Mouse (Mus musculus) embryonic facial prominence, embryonic 10.5 days (tissue): Measurements from ENCODE around the gene Arhgef28. TPM values are rescaled to one million over a fixed set of nuclear protein-coding genes. Genes with fewer than 3 reads are reported as not detected.
A peak's percentile ranks its signal among the peaks of the same experiment; 100 is the strongest.
"Not testable (repeated sequence)": the region's sequence is repeated elsewhere in the genome, so short reads cannot be mapped to it uniquely, and the experiment has no call there.

Experiments
- DNase-seq: peaks from one replicate; pipeline ENCODE4 v3.0.0-alpha.2; 2017; ENCODE audit warnings: low spot score
- H3K27ac ChIP-seq: fragments of 300-500 bp; sonication (generic); replicated peaks from 2 replicates; pipeline ENCODE4 v1.5.1; 2016; ENCODE audit warnings: mild to moderate bottlenecking
- H3K27me3 ChIP-seq: fragments of 300-500 bp; sonication (generic); replicated peaks from 2 replicates; pipeline ENCODE4 v1.6.1; 2016; ENCODE audit warnings: low read depth, mild to moderate bottlenecking; ENCODE audit not compliant: poor library complexity, severe bottlenecking
- H3K36me3 ChIP-seq: fragments of 300-500 bp; sonication (generic); replicated peaks from 2 replicates; pipeline ENCODE4 v1.6.1; 2016; ENCODE audit warnings: mild to moderate bottlenecking, moderate library complexity
- H3K4me1 ChIP-seq: fragments of 300-500 bp; sonication (generic); 2 replicates; pipeline ENCODE4 v1.6.1; 2016
- H3K4me3 ChIP-seq: fragments of 300-500 bp; sonication (generic); 2 replicates; pipeline ENCODE4 v1.5.1; 2016; ENCODE audit warnings: mild to moderate bottlenecking, moderate library complexity
- H3K9me3 ChIP-seq: fragments of 300-500 bp; sonication (generic); 2 replicates; pipeline ENCODE4 v1.6.1; 2016; ENCODE audit warnings: mild to moderate bottlenecking
- WGBS: fragments of 180-500 bp; shearing (Covaris S2); methylation state at CpG from one replicate; pipeline ENCODE4 v1.1.7; 2016; 5-methylcytosine and 5-hydroxymethylcytosine counted together
- polyA plus RNA-seq: library from polyadenylated mRNA; unstranded; fragments of >200 nt; fragmentation: Nextera tagmentation; extraction: Ambion mirVana; gene quantifications from 2 replicates; pipeline ENCODE4 v1.2.1, GENCODE M21; 2016

The Arhgef28 gene
- polyA plus RNA-seq, 1 experiment from 2014 or later = 9.6 TPM

DNA sequence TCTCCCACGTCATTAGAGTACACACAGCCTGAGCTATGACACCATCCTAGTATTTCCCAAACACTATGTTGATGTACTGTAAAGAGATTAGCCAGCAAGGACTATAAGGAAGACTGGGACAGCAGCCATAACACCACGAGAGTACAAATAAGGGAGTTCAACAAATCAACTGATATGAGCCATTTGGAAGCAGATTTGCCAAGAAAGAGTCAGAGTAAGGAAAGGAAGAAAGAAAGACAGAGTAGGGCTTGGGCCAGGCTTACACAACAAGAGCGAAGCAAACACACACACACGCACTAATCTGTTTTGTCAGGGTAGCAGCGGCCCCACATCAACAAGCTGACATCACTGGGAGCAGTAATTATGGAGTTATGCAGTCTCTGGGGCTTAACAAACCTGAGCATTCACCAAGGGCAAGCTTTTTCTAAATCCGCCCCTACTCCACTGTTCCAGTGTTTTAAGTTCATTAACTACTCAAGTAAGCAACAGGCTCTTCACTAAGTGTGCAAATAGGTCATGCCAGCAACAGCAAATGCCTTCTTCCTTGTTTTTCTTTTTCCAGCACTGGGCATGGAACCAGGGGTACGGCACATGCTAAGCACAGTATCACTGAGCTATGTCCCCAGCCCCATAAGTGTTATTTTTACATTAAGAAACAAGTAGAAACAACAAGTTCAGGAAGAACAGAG is 88.5 kb downstream of the Arhgef28 start:
- Histone ChIP-seq H3K4me3 (no peak overlapping the region), H3K9me3 (no peaks in the 10 kb centered on the region), H3K27ac (no peak overlapping the region), H3K4me1 (peaks cover 24% of the 10 kb centered on the region), H3K36me3 (no peaks in the 10 kb centered on the region), H3K27me3 (no peaks in the 10 kb centered on the region)
- WGBS = 68% methylated on average over 7 of the region's 7 CpGs
- DNase-seq = no peak

- Histone ChIP-seq H3K27me3 (no peaks in the 10 kb centered on the region), H3K9me3 (no peaks in the 10 kb centered on the region), H3K27ac (no peak overlapping the region), H3K4me3 (no peak overlapping the region), H3K4me1 (peaks cover 29% of the 10 kb centered on the region), H3K36me3 (no peaks in the 10 kb centered on the region)
- no peak for DNase-seq
- WGBS = 73% methylated on average over 6 of the region's 6 CpGs
Measured at GRCm38 (mm10) chr13:98115650-98116049, 90.6 kb downstream of the Arhgef28 start.

- Histone ChIP-seq H3K27me3 (no peaks in the 10 kb centered on the region), H3K27ac (no peak overlapping the region), H3K9me3 (no peaks in the 10 kb centered on the region), H3K4me3 (no peak overlapping the region), H3K4me1 (peaks cover 25% of the 10 kb centered on the region), H3K36me3 (no peaks in the 10 kb centered on the region)
- WGBS = 88% methylated on average over 4 of the region's 4 CpGs
- no peak for DNase-seq
Measured at GRCm38 (mm10) chr13:98115051-98115450, 91.2 kb downstream of the Arhgef28 start.

DNA sequence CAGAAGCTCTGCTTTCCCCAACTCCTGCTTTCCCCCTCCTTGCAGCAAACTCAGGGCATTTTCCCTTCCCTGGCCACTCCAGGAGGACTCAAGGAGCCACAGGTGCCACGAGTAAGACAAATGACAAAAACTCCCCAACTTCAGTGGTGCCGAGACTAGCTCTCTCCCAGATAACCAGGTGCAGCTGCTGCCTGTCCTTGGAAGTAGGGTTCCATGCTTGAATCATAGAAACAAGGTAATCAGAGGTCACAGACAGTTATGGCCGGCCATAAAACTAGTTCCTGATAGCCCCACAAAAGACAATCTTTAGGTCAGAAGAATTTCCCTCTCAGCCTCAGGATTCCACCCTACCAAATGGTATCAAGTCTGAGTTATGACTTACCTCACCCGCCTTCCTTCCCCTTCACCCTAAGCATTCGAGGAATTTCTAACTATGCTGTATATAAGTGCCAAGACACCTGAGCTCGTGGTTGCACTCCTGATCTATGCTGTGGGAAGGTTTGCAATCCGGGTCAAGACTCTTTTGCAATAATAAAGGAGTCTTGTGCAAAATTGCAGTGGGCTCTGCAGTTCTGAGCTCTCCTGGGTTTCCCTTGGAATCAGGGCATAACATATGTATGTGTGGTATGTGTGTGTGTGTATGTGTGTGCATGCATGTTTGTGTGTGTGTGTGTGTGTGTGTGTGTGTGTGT is 93.3 kb downstream of the Arhgef28 start:
- 71% methylated on average over 7 of the region's 7 CpGs for WGBS
- Histone ChIP-seq H3K27ac (no peak overlapping the region), H3K4me3 (no peak overlapping the region), H3K4me1 (peaks cover 20% of the 10 kb centered on the region), H3K36me3 (no peaks in the 10 kb centered on the region), H3K9me3 (no peaks in the 10 kb centered on the region), H3K27me3 (no peaks in the 10 kb centered on the region)
- no peak for DNase-seq

DNA sequence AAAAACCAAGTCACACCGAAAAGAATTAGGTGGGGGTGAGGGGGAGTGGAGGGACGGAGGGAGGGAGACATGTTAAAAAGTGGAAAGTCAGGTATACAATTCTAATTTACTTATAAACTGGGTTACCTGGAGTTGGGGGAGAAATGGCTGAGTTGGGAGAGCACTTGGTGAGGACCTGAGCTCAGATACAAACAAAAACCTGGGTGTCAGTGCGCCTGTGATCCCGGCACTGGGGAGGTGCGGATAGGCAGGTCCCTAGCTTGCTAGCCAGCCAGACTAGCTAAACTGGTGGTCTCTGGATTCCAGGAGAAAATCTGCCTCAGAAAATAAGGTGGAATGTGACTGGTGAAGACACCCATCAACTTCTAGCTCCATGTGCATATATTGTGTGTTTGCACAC is 94.7 kb downstream of the Arhgef28 start:
- WGBS = 72% methylated on average over 5 of the region's 5 CpGs
- no peak for DNase-seq
- H3K4me1 ChIP-seq = peaks cover 14% of the 10 kb centered on the region

DNA sequence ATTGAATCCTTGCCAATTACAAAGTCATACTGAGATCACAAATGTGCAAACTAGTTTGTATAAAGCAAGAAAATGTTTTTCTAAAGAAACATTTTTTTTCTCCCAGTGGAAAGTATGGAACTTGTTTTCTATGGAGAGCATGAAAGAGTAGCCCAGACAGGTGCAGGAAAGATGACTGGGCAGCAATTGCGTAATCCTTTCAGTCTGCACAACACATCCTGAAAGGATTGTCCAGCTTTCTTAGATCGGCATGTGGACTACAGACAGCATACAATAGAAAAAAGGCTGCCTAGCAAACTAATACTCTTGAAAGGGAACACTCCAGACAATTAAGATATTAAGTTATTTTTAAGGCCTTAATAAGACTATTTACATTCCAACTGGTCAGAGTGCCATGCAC is 95.2 kb downstream of the Arhgef28 start:
- H3K9me3 ChIP-seq = 0 out of 2 replicates have a peak, but pooled peaks cover 2% of the 10 kb centered on the region
- H3K4me3 ChIP-seq = no peak overlapping the region
- peaks cover 14% of the 10 kb centered on the region for H3K4me1 ChIP-seq
- no peak overlapping the region for H3K27ac ChIP-seq
- 67% methylated on average over 2 of the region's 2 CpGs for WGBS
- no peak for DNase-seq
- no peaks in the 10 kb centered on the region for H3K27me3 ChIP-seq
- no peaks in the 10 kb centered on the region for H3K36me3 ChIP-seq

More for the DNA sequence above, 94.7 kb downstream of the Arhgef28 start:
- H3K27me3 ChIP-seq = no peaks in the 10 kb centered on the region
- no peak overlapping the region for H3K27ac ChIP-seq
- H3K36me3 ChIP-seq = no peaks in the 10 kb centered on the region
- H3K4me3 ChIP-seq = no peak overlapping the region
- 0 out of 2 replicates have a peak, but pooled peaks cover under 1% of the 10 kb centered on the region for H3K9me3 ChIP-seq

- not testable (repeated sequence) for H3K9me3 ChIP-seq, DNase-seq, H3K27ac ChIP-seq, H3K36me3 ChIP-seq, H3K4me1 ChIP-seq, H3K27me3 ChIP-seq, H3K4me3 ChIP-seq
- WGBS = 94% methylated on average over 3 of the region's 3 CpGs
Measured at GRCm38 (mm10) chr13:98108481-98108880, 97.8 kb downstream of the Arhgef28 start.

GRCm38 (mm10) chr13:98107621-98108020 is 98.6 kb downstream of the Arhgef28 start:
- DNase-seq = no peak
- H3K27me3 ChIP-seq = no peaks in the 10 kb centered on the region
- H3K9me3 ChIP-seq = 0 out of 2 replicates have a peak, but pooled peaks cover 7% of the 10 kb centered on the region
- H3K36me3 ChIP-seq = no peaks in the 10 kb centered on the region
- 0 out of 2 replicates have a peak, but pooled peaks cover 6% of the 10 kb centered on the region for H3K4me1 ChIP-seq
- no peak overlapping the region for H3K27ac ChIP-seq
- H3K4me3 ChIP-seq = no peak overlapping the region
- WGBS = 86% methylated on average over 2 of the region's 2 CpGs

DNA sequence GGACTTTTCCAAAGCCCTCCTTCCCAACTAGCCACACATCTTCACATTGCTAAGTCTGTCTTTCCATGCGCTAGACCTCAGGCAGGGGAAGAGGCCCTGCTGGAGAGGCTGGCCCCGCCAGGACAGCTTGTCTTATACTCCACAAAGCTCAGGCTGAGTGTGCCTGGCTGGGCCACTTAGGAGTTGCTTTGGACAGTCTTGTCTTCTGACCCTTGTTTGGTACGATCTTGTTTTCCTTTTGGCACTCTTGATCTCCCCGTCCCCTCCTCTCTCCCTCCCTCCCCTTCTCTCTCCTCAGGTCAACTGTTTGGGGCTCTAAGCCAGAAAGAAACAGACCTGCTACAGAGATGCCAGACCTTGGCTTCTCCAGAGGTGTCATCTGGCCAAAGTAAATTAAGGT is 110.3 kb downstream of the Arhgef28 start:
- H3K27ac ChIP-seq = no peak overlapping the region
- H3K9me3 ChIP-seq = no peaks in the 10 kb centered on the region
- H3K4me3 ChIP-seq = no peak overlapping the region
- no peak for DNase-seq
- H3K36me3 ChIP-seq = no peaks in the 10 kb centered on the region
- 55% methylated on average over 4 of the region's 4 CpGs for WGBS
- H3K4me1 ChIP-seq = peaks cover 39% of the 10 kb centered on the region
- H3K27me3 ChIP-seq = no peaks in the 10 kb centered on the region

GRCm38 (mm10) chr13:98094332-98094731 is 111.9 kb downstream of the Arhgef28 start:
- 46% methylated on average over 3 of the region's 3 CpGs for WGBS
- H3K9me3 ChIP-seq = no peaks in the 10 kb centered on the region
- no peak overlapping the region for H3K4me3 ChIP-seq
- H3K4me1 ChIP-seq = peaks cover 39% of the 10 kb centered on the region
- H3K27ac ChIP-seq = peak overlapping the region; percentile 51; the same call in 1 of the 2 replicates
- no peaks in the 10 kb centered on the region for H3K36me3 ChIP-seq
- no peaks in the 10 kb centered on the region for H3K27me3 ChIP-seq
- peak; percentile 36 for DNase-seq

DNA sequence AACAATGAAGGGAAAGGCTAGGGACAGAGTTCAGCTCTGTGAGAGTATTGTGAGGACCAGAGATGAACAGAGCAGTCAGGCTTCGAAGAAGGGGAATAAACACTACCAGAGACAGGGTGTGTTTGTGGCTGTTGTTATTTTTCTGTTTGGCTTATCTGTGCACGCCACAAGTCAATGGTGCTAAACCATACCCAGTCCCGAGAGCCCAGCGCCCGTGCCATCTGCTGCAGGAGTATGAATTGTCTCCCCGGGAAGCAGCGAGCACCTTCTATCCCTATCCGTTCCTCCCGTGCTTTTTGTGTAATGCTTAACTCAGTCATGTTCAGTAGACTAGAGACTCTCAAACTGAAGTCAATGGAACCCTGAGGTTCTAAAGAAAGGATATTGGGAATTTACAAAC is 112.8 kb downstream of the Arhgef28 start:
- Histone ChIP-seq H3K9me3 (no peaks in the 10 kb centered on the region), H3K4me1 (peaks cover 39% of the 10 kb centered on the region), H3K27me3 (no peaks in the 10 kb centered on the region), H3K36me3 (no peaks in the 10 kb centered on the region), H3K4me3 (no peak overlapping the region), H3K27ac (peak overlapping the region; percentile 48)
- WGBS = 71% methylated on average over 9 of the region's 9 CpGs
- no peak for DNase-seq

DNA sequence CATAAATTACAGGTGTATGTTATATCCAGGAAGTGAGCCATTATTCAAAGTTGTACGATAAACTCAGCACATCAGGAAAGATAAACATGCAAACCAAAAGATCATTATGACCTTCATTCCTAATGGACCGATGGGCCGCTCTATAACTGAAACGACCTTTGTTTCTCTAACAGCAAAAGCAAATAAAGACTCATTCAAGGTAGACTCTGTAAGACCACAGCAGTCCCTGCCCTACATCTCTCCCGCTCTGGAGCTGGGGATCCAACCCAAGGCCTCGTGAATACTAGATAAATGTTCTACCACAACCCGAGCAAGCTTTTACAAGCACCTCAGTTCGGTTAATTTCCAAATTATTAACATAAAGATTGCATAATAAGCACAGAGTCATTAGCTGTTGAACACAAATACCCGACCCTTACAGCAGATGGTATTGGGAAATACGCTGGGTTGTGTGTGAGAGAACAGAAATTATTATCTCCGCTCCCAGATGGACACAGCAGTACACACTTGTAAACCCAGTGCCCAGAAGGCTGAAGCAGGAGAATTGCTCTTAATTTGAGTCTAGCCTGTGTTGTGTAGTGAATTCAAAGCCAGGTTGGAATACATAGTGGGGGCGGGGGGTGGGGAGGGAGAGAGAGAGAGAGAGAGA is 113.8 kb downstream of the Arhgef28 start:
- no peaks in the 10 kb centered on the region for H3K36me3 ChIP-seq
- no peak overlapping the region for H3K4me3 ChIP-seq
- H3K4me1 ChIP-seq = peaks cover 39% of the 10 kb centered on the region
- no peak overlapping the region for H3K27ac ChIP-seq
- 90% methylated on average over 12 of the region's 12 CpGs for WGBS
- no peaks in the 10 kb centered on the region for H3K9me3 ChIP-seq
- DNase-seq = no peak
- H3K27me3 ChIP-seq = no peaks in the 10 kb centered on the region
